Mouse (Mus musculus): ENCODE results near the gene B4galt2.

GRCm38 (mm10) chr4:117867823-117868222 lies 15.5 kb downstream of the B4galt2 start:
- TF ChIP-seq CTCF (IDR thresholded peaks at IDR 0.05) (peak; percentile 81), EP300 (IDR thresholded peaks at IDR 0.05; ENCODE audit: insufficient read depth, low read depth, low read length) (no peak)
